Mouse (Mus musculus) olfactory bulb, adult 2 months (tissue): ENCODE data around the gene Gm20695.

Source experiments
- CTCF ChIP-seq: fragments of 200-500 bp; IDR thresholded peaks from 2 replicates; pipeline ENCODE4 v1.5.1; 2012; ENCODE audit warnings: low read depth, mild to moderate bottlenecking, low read length, moderate library complexity; ENCODE audit not compliant: insufficient read depth
- POLR2A ChIP-seq: fragments of 200-500 bp; IDR thresholded peaks from 2 replicates; pipeline ENCODE4 v1.6.1; 2012; ENCODE audit warnings: mild to moderate bottlenecking, low read depth, low read length, moderate library complexity; ENCODE audit not compliant: insufficient read depth

- TF ChIP-seq POLR2A (no peak), CTCF (no peak)
Measured at GRCm38 (mm10) chr16:3923966-3924365, 39.5 kb downstream of the Gm20695 start.
